Mouse (Mus musculus) MEL (cell line): ENCODE measurements at regions not wholly inside any gene's neighbourhood (a gene's known extent, or its start where the extent isn't known, plus 50 kb on each side); places are given as distances from the start of the nearest gene placed in this dataset.

Experiments
- DNase-seq: peaks from one replicate; pipeline ENCODE4 v3.0.0; 2011; ENCODE audit warnings: low read depth, low spot score
- H3K27ac ChIP-seq: 2 replicates; pipeline ENCODE4 v1.5.1; 2012; ENCODE audit warnings: low read depth, mild to moderate bottlenecking, control low read depth, low read length, moderate library complexity; ENCODE audit not compliant: control insufficient read depth
- H3K27me3 ChIP-seq, 2 experiments: fragments of 150-350 bp in 1 of 2; sonication (generic) in 1 of 2; 2 replicates each; pipeline ENCODE4 v1.6.1; 2012; ENCODE audit warnings: low read length in 2 of 2, mild to moderate bottlenecking in 2 of 2, improper control_type of control experiment in 1 of 2, moderate library complexity in 1 of 2; ENCODE audit not compliant: insufficient read depth in 2 of 2, control insufficient read depth in 1 of 2
- H3K36me3 ChIP-seq, 2 experiments: 2 replicates each; pipeline ENCODE4 v1.6.1; 2012 to 2014; ENCODE audit warnings: low read length in 2 of 2, improper control_type of control experiment in 1 of 2, inconsistent platforms in 1 of 2, mild to moderate bottlenecking in 1 of 2; ENCODE audit not compliant: insufficient read depth in 2 of 2, control insufficient read depth in 1 of 2
- H3K4me1 ChIP-seq, 2 experiments: fragments of 150-350 bp in 1 of 2; sonication (generic) in 1 of 2; 2 replicates each; pipeline ENCODE4 v1.6.1; 2012; ENCODE audit warnings: low read length in 2 of 2, improper control_type of control experiment in 1 of 2, mild to moderate bottlenecking in 1 of 2; ENCODE audit not compliant: insufficient read depth in 2 of 2, control insufficient read depth in 1 of 2
- H3K4me3 ChIP-seq, 2 experiments: fragments of 150-350 bp in 1 of 2; sonication (generic) in 1 of 2; 2 replicates each; pipeline ENCODE4 v1.5.1; 2012; ENCODE audit warnings: low read depth in 2 of 2, low read length in 2 of 2, mild to moderate bottlenecking in 2 of 2, moderate library complexity in 2 of 2, control low read depth in 1 of 2, improper control_type of control experiment in 1 of 2; ENCODE audit not compliant: control insufficient read depth in 1 of 2, insufficient read depth in 1 of 2
- H3K79me2 ChIP-seq: 2 replicates; pipeline ENCODE4 v1.6.1; 2012; ENCODE audit warnings: mild to moderate bottlenecking, low read length, moderate library complexity; ENCODE audit not compliant: control insufficient read depth, poor library complexity, insufficient read depth
- H3K9ac ChIP-seq: 2 replicates; pipeline ENCODE4 v1.6.1; 2012; ENCODE audit warnings: low read depth, mild to moderate bottlenecking, control low read depth, low read length, moderate library complexity; ENCODE audit not compliant: control insufficient read depth, poor library complexity, severe bottlenecking
- H3K9me3 ChIP-seq: fragments of 150-350 bp; sonication (generic); replicated peaks from 2 replicates; pipeline ENCODE4 v1.6.1; 2012; ENCODE audit warnings: mild to moderate bottlenecking, low read length, improper control_type of control experiment, moderate library complexity; ENCODE audit not compliant: insufficient read depth
- CHD1 ChIP-seq: IDR thresholded peaks from 2 replicates; pipeline ENCODE4 v1.6.1; 2012; ENCODE audit warnings: low read depth, mild to moderate bottlenecking, inconsistent platforms, low read length, improper control_type of control experiment
- CHD2 ChIP-seq: IDR thresholded peaks from 2 replicates; pipeline ENCODE4 v1.6.1; 2011; ENCODE audit warnings: low read length, improper control_type of control experiment
- CTCF ChIP-seq, 3 experiments: IDR thresholded peaks in 2 of 3; conservative IDR thresholded peaks in 1 of 3; 2 replicates each; pipeline ENCODE4 v1.5.1; 2011 to 2012; ENCODE audit warnings: low read length in 3 of 3, low read depth in 2 of 3, mild to moderate bottlenecking in 2 of 3, improper control_type of control experiment in 1 of 3, inconsistent platforms in 1 of 3, mixed read lengths in 1 of 3, moderate library complexity in 1 of 3; ENCODE audit not compliant: control insufficient read depth in 1 of 3, insufficient read depth in 1 of 3, poor library complexity in 1 of 3, severe bottlenecking in 1 of 3
- EP300 ChIP-seq, 2 experiments: IDR thresholded peaks; 2 replicates each; pipeline ENCODE4 v1.6.1; 2011; ENCODE audit warnings: improper control_type of control experiment in 2 of 2, low read length in 2 of 2, low read depth in 1 of 2, mild to moderate bottlenecking in 1 of 2
- GABPA ChIP-seq: IDR thresholded peaks from 2 replicates; pipeline ENCODE4 v1.6.1; 2012; ENCODE audit warnings: low read depth, mild to moderate bottlenecking, inconsistent platforms, low read length, improper control_type of control experiment, moderate library complexity
- JUND ChIP-seq: IDR thresholded peaks from 2 replicates; pipeline ENCODE4 v1.6.1; 2011; ENCODE audit warnings: low read depth, mild to moderate bottlenecking, improper control_type of control experiment, low read length
- MAFK ChIP-seq: IDR thresholded peaks from 2 replicates; pipeline ENCODE4 v1.6.1; 2011; ENCODE audit warnings: low read depth, mild to moderate bottlenecking, low read length, improper control_type of control experiment, borderline replicate concordance
- MYC ChIP-seq: IDR thresholded peaks from 2 replicates; pipeline ENCODE4 v1.6.1; 2011; ENCODE audit warnings: low read depth, mild to moderate bottlenecking, low read length, improper control_type of control experiment, moderate library complexity
- POLR2AphosphoS2 ChIP-seq: IDR thresholded peaks from 2 replicates; pipeline ENCODE4 v1.6.1; 2011; ENCODE audit warnings: low read length, improper control_type of control experiment
- RCOR1 ChIP-seq: IDR thresholded peaks from 2 replicates; pipeline ENCODE4 v1.6.1; 2012; ENCODE audit warnings: low read depth, mild to moderate bottlenecking, inconsistent platforms, low read length, improper control_type of control experiment
- SIN3A ChIP-seq: IDR thresholded peaks from 2 replicates; pipeline ENCODE4 v1.6.1; 2012; ENCODE audit warnings: low read length, improper control_type of control experiment, inconsistent platforms
- TBP ChIP-seq: IDR thresholded peaks from 2 replicates; pipeline ENCODE4 v1.8.0; 2011; ENCODE audit warnings: low read depth, low read length, improper control_type of control experiment
- UBTF ChIP-seq: IDR thresholded peaks from 2 replicates; pipeline ENCODE4 v1.6.1; 2012; ENCODE audit warnings: low read depth, mild to moderate bottlenecking, inconsistent platforms, low read length, improper control_type of control experiment, moderate library complexity, borderline replicate concordance; ENCODE audit not compliant: insufficient read depth
- USF1 ChIP-seq: IDR thresholded peaks from 2 replicates; pipeline ENCODE4 v1.6.1; 2014; ENCODE audit warnings: low read depth, mild to moderate bottlenecking, inconsistent platforms, low read length, improper control_type of control experiment, moderate library complexity
- ZKSCAN1 ChIP-seq: IDR thresholded peaks from 2 replicates; pipeline ENCODE4 v1.6.1; 2012; ENCODE audit warnings: low read depth, mild to moderate bottlenecking, inconsistent platforms, low read length, improper control_type of control experiment, moderate library complexity

GRCm38 (mm10) chr19:30425627-30426026 lies 123.8 kb downstream of the Dkk1 start:
- H3K4me3 ChIP-seq, result no peak overlapping the region
- no peaks in the 10 kb centered on the region for H3K79me2 ChIP-seq
- no peaks in the 10 kb centered on the region for H3K27me3 ChIP-seq
- H3K4me1 ChIP-seq, result no peaks in the 10 kb centered on the region
- H3K36me3 ChIP-seq, result no peaks in the 10 kb centered on the region
- H3K9me3 ChIP-seq, result no peaks in the 10 kb centered on the region
- no peak for DNase-seq
- TF ChIP-seq UBTF, result no peak
- TF ChIP-seq GABPA, result no peak
- no peak for TF ChIP-seq CHD2
- no peak for TF ChIP-seq MYC
- TF ChIP-seq EP300 (IDR thresholded peaks at IDR 0.05; ENCODE audit: low read depth in 1 of 2, low read length in 2 of 2), result no peak
- no peak for TF ChIP-seq CHD1
- TF ChIP-seq MAFK, result no peak
- TF ChIP-seq, all 39 proteins: peak for 0
- Histone ChIP-seq H3K9ac (no peak overlapping the region), H3K27ac (no peak overlapping the region)

GRCm38 (mm10) chr19:30427484-30427883 lies 122.0 kb downstream of the Dkk1 start:
- Histone ChIP-seq H3K4me3 (no peak overlapping the region), H3K9me3 (no peaks in the 10 kb centered on the region), H3K9ac (no peak overlapping the region), H3K27ac (no peak overlapping the region), H3K4me1 (no peaks in the 10 kb centered on the region), H3K27me3 (no peaks in the 10 kb centered on the region), H3K79me2 (no peaks in the 10 kb centered on the region), H3K36me3 (no peaks in the 10 kb centered on the region)
- DNase-seq, result no peak
- TF ChIP-seq EP300 (IDR thresholded peaks at IDR 0.05; ENCODE audit: low read depth in 1 of 2, low read length in 2 of 2), result no peak
- no peak for TF ChIP-seq SIN3A
- TF ChIP-seq TBP, result no peak
- 0 out of 6 replicates have a peak, but pooled peaks of 1 of the 3 experiments have one; percentile 2 for TF ChIP-seq CTCF (IDR thresholded peaks at IDR 0.05 in 2 of 3, conservative IDR thresholded peaks at IDR 0.05 in 1 of 3; ENCODE audit: control insufficient read depth in 1 of 3, insufficient read depth in 1 of 3, low read depth in 2 of 3, low read length in 3 of 3, poor library complexity in 1 of 3, severe bottlenecking in 1 of 3)
- no peak for TF ChIP-seq CHD1
- no peak for TF ChIP-seq JUND
- no peak for TF ChIP-seq POLR2AphosphoS2

GRCm38 (mm10) chr19:30433141-30433540 lies 116.3 kb downstream of the Dkk1 start:
- no peaks in the 10 kb centered on the region for H3K36me3 ChIP-seq
- H3K27ac ChIP-seq, result no peak overlapping the region
- no peaks in the 10 kb centered on the region for H3K79me2 ChIP-seq
- no peaks in the 10 kb centered on the region for H3K9me3 ChIP-seq
- TF ChIP-seq GABPA (no peak), CHD2 (no peak), ZKSCAN1 (no peak), USF1 (no peak), JUND (no peak), CHD1 (no peak), RCOR1 (no peak), TBP (no peak), SIN3A (no peak)
- H3K27me3 ChIP-seq, result no peaks in the 10 kb centered on the region
- no peaks in the 10 kb centered on the region for H3K4me1 ChIP-seq
- H3K4me3 ChIP-seq, result no peak overlapping the region
- no peak for DNase-seq
- H3K9ac ChIP-seq, result no peak overlapping the region
